Mouse (Mus musculus): ENCODE results near the gene Lgalsl. TPM values are rescaled to one million over a fixed set of nuclear protein-coding genes. Genes with fewer than 3 reads are reported as not detected.
A peak's percentile ranks its signal among the peaks of the same experiment; 100 is the strongest.

The Lgalsl gene
- polyA plus RNA-seq, 1 experiment from 2014 or later = 19.7 TPM

- H3K27me3 ChIP-seq (ENCODE audit: control insufficient read depth, insufficient read depth, low read length) = no peaks in the 10 kb centered on the region
- WGBS = 88% methylated on average over 5 of the region's 5 CpGs
- no peak overlapping the region for H3K9ac ChIP-seq (ENCODE audit: low read depth, low read length)
- DNase-seq (ENCODE audit: low spot score) (no peak), ATAC-seq (ENCODE audit: low FRiP score) (no peak)
- H3K4me3 ChIP-seq (ENCODE audit: low read depth, low read length) = no peak overlapping the region
- H3K4me1 ChIP-seq (replicated peaks; ENCODE audit: control insufficient read depth, insufficient read depth, low read length) = no peaks in the 10 kb centered on the region
- H3K36me3 ChIP-seq (ENCODE audit: control insufficient read depth, insufficient read depth, low read length) = no peaks in the 10 kb centered on the region
- no peak overlapping the region for H3K4me2 ChIP-seq (replicated peaks; ENCODE audit: low read depth, low read length)
- no peaks in the 10 kb centered on the region for H3K9me3 ChIP-seq (ENCODE audit: control insufficient read depth, low read length)
- H3K27ac ChIP-seq (ENCODE audit: low read depth, low read length) = no peak overlapping the region
These were observed 6.5 kb upstream of the Lgalsl start for GRCm38 (mm10) chr11:20837366-20837765.

- Histone ChIP-seq H3K27ac (ENCODE audit: low read depth, low read length) (no peak overlapping the region), H3K9me3 (ENCODE audit: control insufficient read depth, low read length) (no peaks in the 10 kb centered on the region)
- WGBS = 24% methylated on average over 11 of the region's 11 CpGs
These were observed 813 bp upstream of the Lgalsl start for GRCm38 (mm10) chr11:20831600-20832137.

GRCm38 (mm10) chr11:20829993-20830685 lies 717 bp downstream of the Lgalsl start:
- Histone ChIP-seq H3K27ac (ENCODE audit: low read depth, low read length) (peak overlapping the region; percentile 79; the same call in 1 of the 2 replicates), H3K9me3 (ENCODE audit: control insufficient read depth, low read length) (no peaks in the 10 kb centered on the region), H3K36me3 (ENCODE audit: control insufficient read depth, insufficient read depth, low read length) (no peaks in the 10 kb centered on the region), H3K27me3 (ENCODE audit: control insufficient read depth, insufficient read depth, low read length) (no peaks in the 10 kb centered on the region), H3K4me1 (replicated peaks; ENCODE audit: control insufficient read depth, insufficient read depth, low read length) (peaks cover 8% of the 10 kb centered on the region), H3K9ac (ENCODE audit: low read depth, low read length) (peak overlapping the region; percentile 92), H3K4me3 (ENCODE audit: low read depth, low read length) (peak overlapping the region; percentile 91), H3K4me2 (replicated peaks; ENCODE audit: low read depth, low read length) (peak overlapping the region; percentile 80)
- ATAC-seq (ENCODE audit: low FRiP score) (peak; percentile 0; the same call in 1 of the 2 replicates), DNase-seq (ENCODE audit: low spot score) (peak; percentile 72)
- 16% methylated on average over 23 of the region's 23 CpGs for WGBS

More at GRCm38 (mm10) chr11:20831600-20832137, 813 bp upstream of the Lgalsl start:
- Histone ChIP-seq H3K27me3 (ENCODE audit: control insufficient read depth, insufficient read depth, low read length) (no peaks in the 10 kb centered on the region), H3K36me3 (ENCODE audit: control insufficient read depth, insufficient read depth, low read length) (no peaks in the 10 kb centered on the region), H3K4me3 (ENCODE audit: low read depth, low read length) (peak overlapping the region; percentile 91), H3K9ac (ENCODE audit: low read depth, low read length) (peak overlapping the region; percentile 92; the same call in 1 of the 2 replicates), H3K4me1 (replicated peaks; ENCODE audit: control insufficient read depth, insufficient read depth, low read length) (peaks cover 8% of the 10 kb centered on the region), H3K4me2 (replicated peaks; ENCODE audit: low read depth, low read length) (peak overlapping the region; percentile 80)
- no peak for DNase-seq (ENCODE audit: low spot score)
- ATAC-seq (ENCODE audit: low FRiP score) = peak; percentile 10; the same call in 1 of the 2 replicates

- Histone ChIP-seq H3K4me3 (ENCODE audit: low read depth, low read length) (no peak overlapping the region), H3K27me3 (ENCODE audit: control insufficient read depth, insufficient read depth, low read length) (no peaks in the 10 kb centered on the region), H3K9me3 (ENCODE audit: control insufficient read depth, low read length) (no peaks in the 10 kb centered on the region), H3K36me3 (ENCODE audit: control insufficient read depth, insufficient read depth, low read length) (no peaks in the 10 kb centered on the region), H3K9ac (ENCODE audit: low read depth, low read length) (no peak overlapping the region), H3K4me2 (replicated peaks; ENCODE audit: low read depth, low read length) (no peak overlapping the region), H3K27ac (ENCODE audit: low read depth, low read length) (no peak overlapping the region), H3K4me1 (replicated peaks; ENCODE audit: control insufficient read depth, insufficient read depth, low read length) (peaks cover 8% of the 10 kb centered on the region)
- ATAC-seq (ENCODE audit: low FRiP score) = no peak
- no peak for DNase-seq (ENCODE audit: low spot score)
- WGBS = 69% methylated on average over 9 of the region's 9 CpGs
These were observed 1.7 kb downstream of the Lgalsl start for GRCm38 (mm10) chr11:20829056-20829686.

GRCm38 (mm10) chr11:20823961-20824360 lies 6.9 kb downstream of the Lgalsl start:
- no peak for DNase-seq (ENCODE audit: low spot score)
- Histone ChIP-seq H3K4me1 (replicated peaks; ENCODE audit: control insufficient read depth, insufficient read depth, low read length) (no peaks in the 10 kb centered on the region), H3K4me3 (ENCODE audit: low read depth, low read length) (no peak overlapping the region), H3K4me2 (replicated peaks; ENCODE audit: low read depth, low read length) (no peak overlapping the region), H3K36me3 (ENCODE audit: control insufficient read depth, insufficient read depth, low read length) (no peaks in the 10 kb centered on the region), H3K27me3 (ENCODE audit: control insufficient read depth, insufficient read depth, low read length) (no peaks in the 10 kb centered on the region), H3K9ac (ENCODE audit: low read depth, low read length) (no peak overlapping the region), H3K9me3 (ENCODE audit: control insufficient read depth, low read length) (no peaks in the 10 kb centered on the region), H3K27ac (ENCODE audit: low read depth, low read length) (no peak overlapping the region)
- ATAC-seq (ENCODE audit: low FRiP score) = no peak
- WGBS = 74% methylated on average over 2 of the region's 2 CpGs

- H3K9me3 ChIP-seq (ENCODE audit: control insufficient read depth, low read length) = no peaks in the 10 kb centered on the region
- no peaks in the 10 kb centered on the region for H3K27me3 ChIP-seq (ENCODE audit: control insufficient read depth, insufficient read depth, low read length)
- H3K36me3 ChIP-seq (ENCODE audit: control insufficient read depth, insufficient read depth, low read length) = no peaks in the 10 kb centered on the region
- WGBS = 91% methylated on average over 2 of the region's 2 CpGs
- H3K9ac ChIP-seq (ENCODE audit: low read depth, low read length) = no peak overlapping the region
- no peak overlapping the region for H3K27ac ChIP-seq (ENCODE audit: low read depth, low read length)
- no peaks in the 10 kb centered on the region for H3K4me1 ChIP-seq (replicated peaks; ENCODE audit: control insufficient read depth, insufficient read depth, low read length)
- H3K4me2 ChIP-seq (replicated peaks; ENCODE audit: low read depth, low read length) = no peak overlapping the region
- DNase-seq (ENCODE audit: low spot score) = no peak
- no peak overlapping the region for H3K4me3 ChIP-seq (ENCODE audit: low read depth, low read length)
- ATAC-seq (ENCODE audit: low FRiP score) = no peak
These were observed 7.6 kb downstream of the Lgalsl start for GRCm38 (mm10) chr11:20823301-20823700.

GRCm38 (mm10) chr11:20821351-20821750 lies 9.5 kb downstream of the Lgalsl start:
- Histone ChIP-seq H3K9ac (ENCODE audit: low read depth, low read length) (no peak overlapping the region), H3K27me3 (ENCODE audit: control insufficient read depth, insufficient read depth, low read length) (no peaks in the 10 kb centered on the region), H3K4me3 (ENCODE audit: low read depth, low read length) (no peak overlapping the region), H3K4me1 (replicated peaks; ENCODE audit: control insufficient read depth, insufficient read depth, low read length) (no peaks in the 10 kb centered on the region), H3K4me2 (replicated peaks; ENCODE audit: low read depth, low read length) (no peak overlapping the region), H3K27ac (ENCODE audit: low read depth, low read length) (no peak overlapping the region), H3K36me3 (ENCODE audit: control insufficient read depth, insufficient read depth, low read length) (no peaks in the 10 kb centered on the region), H3K9me3 (ENCODE audit: control insufficient read depth, low read length) (no peaks in the 10 kb centered on the region)
- DNase-seq (ENCODE audit: low spot score) = no peak
- WGBS = 79% methylated on average over 7 of the region's 7 CpGs
- ATAC-seq (ENCODE audit: low FRiP score) = no peak

GRCm38 (mm10) chr11:20813901-20814523 lies 16.8 kb downstream of the Lgalsl start:
- Histone ChIP-seq H3K4me3 (ENCODE audit: low read depth, low read length) (no peak overlapping the region), H3K4me1 (replicated peaks; ENCODE audit: control insufficient read depth, insufficient read depth, low read length) (no peaks in the 10 kb centered on the region), H3K27ac (ENCODE audit: low read depth, low read length) (no peak overlapping the region), H3K9me3 (ENCODE audit: control insufficient read depth, low read length) (no peaks in the 10 kb centered on the region), H3K4me2 (replicated peaks; ENCODE audit: low read depth, low read length) (no peak overlapping the region), H3K36me3 (ENCODE audit: control insufficient read depth, insufficient read depth, low read length) (no peaks in the 10 kb centered on the region), H3K27me3 (ENCODE audit: control insufficient read depth, insufficient read depth, low read length) (no peaks in the 10 kb centered on the region), H3K9ac (ENCODE audit: low read depth, low read length) (no peak overlapping the region)
- no peak for ATAC-seq (ENCODE audit: low FRiP score)
- no peak for DNase-seq (ENCODE audit: low spot score)
- WGBS = 83% methylated on average over 6 of the region's 6 CpGs
